Mouse (Mus musculus): ENCODE measurements around the gene Wdr86. TPM values are rescaled to one million over a fixed set of nuclear protein-coding genes. Genes with fewer than 3 reads are reported as not detected.
A peak's percentile ranks its signal among the peaks of the same experiment; 100 is the strongest.
"Not testable (repeated sequence)": the region's sequence is repeated elsewhere in the genome, so short reads cannot be mapped to it uniquely, and the experiment has no call there.

Wdr86 gene
- polyA plus RNA-seq (2015; fragmentation: Nextera tagmentation; extraction: Ambion mirVana), result 31.3 and 35.9 TPM in 2 replicates

- WGBS, result 0% methylated on average over 23 of the region's 23 CpGs
Measured at GRCm38 (mm10) chr5:24730488-24730871, at the start of gene Wdr86. Gene Wdr86 (minus strand): TSS chr5:24730727.

GRCm38 (mm10) chr5:24779881-24780512, 49.5 kb upstream of the Wdr86 start:
- Histone ChIP-seq H3K4me1 (0 out of 2 replicates have a peak, but pooled peaks cover 8% of the 10 kb centered on the region), H3K36me3 (no peaks in the 10 kb centered on the region), H3K27ac (replicated peaks) (no peak overlapping the region), H3K4me2 (replicated peaks) (0 out of 2 replicates have a peak overlapping the region, but pooled peaks have one; percentile 23), H3K4me3 (replicated peaks) (no peak overlapping the region), H3K27me3 (0 out of 2 replicates have a peak, but pooled peaks cover 4% of the 10 kb centered on the region), H3K9me3 (replicated peaks) (no peaks in the 10 kb centered on the region), H3K9ac (no peak overlapping the region)
- ATAC-seq (ENCODE audit: insufficient number of reproducible peaks, low FRiP score, low TSS enrichment, low read depth), result no peak
- 41% methylated on average over 15 of the region's 15 CpGs for WGBS

More at GRCm38 (mm10) chr5:24730488-24730871, at the start of gene Wdr86:
- ATAC-seq (ENCODE audit: insufficient number of reproducible peaks, low FRiP score, low TSS enrichment, low read depth), result peak; percentile 69
- H3K27me3 ChIP-seq, result no peaks in the 10 kb centered on the region
- peak within 1 kb of the TSS; percentile 91 for H3K4me2 ChIP-seq (replicated peaks)
- no peaks in the 10 kb centered on the region for H3K9me3 ChIP-seq (replicated peaks)
- H3K36me3 ChIP-seq, result no peaks in the 10 kb centered on the region
- H3K4me3 ChIP-seq (replicated peaks), result peak within 1 kb of the TSS; percentile 71
- H3K27ac ChIP-seq (replicated peaks), result peak within 1 kb of the TSS; percentile 87
- H3K9ac ChIP-seq, result peak within 1 kb of the TSS; percentile 65
- H3K4me1 ChIP-seq, result peaks cover 65% of the 10 kb centered on the region

- Histone ChIP-seq H3K9me3 (replicated peaks) (no peaks in the 10 kb centered on the region), H3K36me3 (no peaks in the 10 kb centered on the region), H3K4me1 (0 out of 2 replicates have a peak, but pooled peaks cover 8% of the 10 kb centered on the region)
Measured at GRCm38 (mm10) chr5:24779321-24779720, 48.8 kb upstream of the Wdr86 start.

DNA sequence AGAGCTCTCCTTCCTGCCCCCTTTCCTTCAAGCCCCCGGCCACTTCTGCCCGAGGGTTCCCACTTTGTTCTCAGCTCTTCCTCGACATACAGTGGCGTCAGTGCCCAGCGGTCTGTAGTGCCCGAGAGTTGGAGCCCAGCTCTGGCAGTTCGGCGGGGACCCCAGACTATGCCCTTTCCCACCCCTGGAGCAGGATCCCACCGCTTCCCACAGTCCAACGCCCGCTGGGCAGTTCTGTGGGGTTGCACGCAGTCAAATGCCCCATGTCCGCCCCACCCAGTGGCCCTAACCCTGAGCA, 48.3 kb upstream of the Wdr86 start:
- Histone ChIP-seq H3K4me2 (replicated peaks) (no peak overlapping the region), H3K27ac (replicated peaks) (no peak overlapping the region), H3K27me3 (0 out of 2 replicates have a peak, but pooled peaks cover 4% of the 10 kb centered on the region), H3K9me3 (replicated peaks) (no peaks in the 10 kb centered on the region), H3K4me3 (replicated peaks) (no peak overlapping the region), H3K36me3 (no peaks in the 10 kb centered on the region), H3K4me1 (0 out of 2 replicates have a peak, but pooled peaks cover 8% of the 10 kb centered on the region), H3K9ac (no peak overlapping the region)
- ATAC-seq (ENCODE audit: insufficient number of reproducible peaks, low FRiP score, low TSS enrichment, low read depth), result no peak
- 39% methylated on average over 13 of the region's 13 CpGs for WGBS

More at GRCm38 (mm10) chr5:24779321-24779720, 48.8 kb upstream of the Wdr86 start:
- no peak overlapping the region for H3K9ac ChIP-seq
- H3K4me3 ChIP-seq (replicated peaks), result no peak overlapping the region
- no peak for ATAC-seq (ENCODE audit: insufficient number of reproducible peaks, low FRiP score, low TSS enrichment, low read depth)
- no peak overlapping the region for H3K27ac ChIP-seq (replicated peaks)
- H3K4me2 ChIP-seq (replicated peaks), result no peak overlapping the region
- 0 out of 2 replicates have a peak, but pooled peaks cover 4% of the 10 kb centered on the region for H3K27me3 ChIP-seq

DNA sequence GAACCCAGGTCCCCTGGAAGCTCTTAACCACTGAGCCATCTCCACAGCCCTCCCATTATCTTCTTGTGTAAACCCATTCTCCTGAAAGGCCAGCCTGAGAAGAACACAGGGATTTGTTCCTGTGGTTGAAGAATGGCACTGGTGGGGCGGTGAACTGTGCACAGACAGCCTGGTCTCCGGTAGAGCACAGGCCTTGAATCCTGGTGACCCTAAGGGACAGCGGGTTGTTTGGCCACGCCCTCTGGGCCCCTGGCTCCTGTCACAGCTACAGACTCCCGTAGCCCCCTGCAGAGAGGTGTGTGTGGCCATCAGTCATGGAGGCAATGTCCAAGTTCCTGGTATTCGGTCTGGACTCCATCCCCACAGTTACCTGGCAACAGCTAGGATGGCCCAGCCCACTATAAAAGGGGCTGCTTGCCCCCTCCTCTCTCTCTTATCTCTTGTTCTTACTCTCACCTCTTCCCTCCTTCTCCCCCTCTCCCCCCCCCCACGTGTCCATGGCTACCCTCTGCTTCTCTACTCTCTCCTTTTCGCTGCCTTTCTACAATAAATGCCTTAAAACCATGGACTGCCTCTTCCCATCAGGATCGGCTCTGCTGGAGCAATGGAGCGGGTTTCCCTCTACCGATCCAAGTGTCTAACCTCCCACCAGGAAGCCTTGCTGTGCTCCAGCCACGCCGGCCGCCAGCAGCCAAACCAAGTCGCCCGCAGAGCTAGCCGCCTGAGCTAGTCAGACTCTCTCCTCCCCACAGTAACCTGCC, 47.7 kb upstream of the Wdr86 start:
- Histone ChIP-seq H3K9me3 (replicated peaks) (no peaks in the 10 kb centered on the region), H3K4me2 (replicated peaks) (no peak overlapping the region)
- WGBS, result 29% methylated on average over 17 of the region's 17 CpGs

DNA sequence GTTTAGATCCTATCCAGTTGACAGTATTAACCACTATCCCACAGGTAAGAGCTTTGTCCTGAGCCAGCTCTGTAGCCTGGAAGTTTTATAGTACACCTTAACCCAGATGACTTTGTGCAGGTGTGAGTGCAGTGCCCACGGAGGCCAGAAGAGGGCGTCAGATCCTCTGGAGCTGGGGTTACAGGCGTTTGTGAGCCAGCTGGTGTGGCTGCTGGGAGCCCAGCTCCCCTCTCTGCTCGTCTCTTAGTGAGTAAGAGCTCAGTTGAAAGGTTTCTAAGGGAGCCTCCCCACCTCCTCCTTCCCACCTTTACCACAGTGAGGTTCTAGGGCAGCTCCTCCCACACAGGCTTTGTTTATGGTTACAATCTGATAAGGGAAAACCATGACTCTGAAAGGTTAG, 46.2 kb upstream of the Wdr86 start:
- H3K27me3 ChIP-seq, result 0 out of 2 replicates have a peak, but pooled peaks cover 4% of the 10 kb centered on the region
- no peak overlapping the region for H3K27ac ChIP-seq (replicated peaks)
- H3K4me2 ChIP-seq (replicated peaks), result no peak overlapping the region
- no peaks in the 10 kb centered on the region for H3K36me3 ChIP-seq
- ATAC-seq (ENCODE audit: insufficient number of reproducible peaks, low FRiP score, low TSS enrichment, low read depth), result no peak
- 0 out of 2 replicates have a peak, but pooled peaks cover 8% of the 10 kb centered on the region for H3K4me1 ChIP-seq
- no peak overlapping the region for H3K4me3 ChIP-seq (replicated peaks)
- no peaks in the 10 kb centered on the region for H3K9me3 ChIP-seq (replicated peaks)
- H3K9ac ChIP-seq, result no peak overlapping the region
- 70% methylated on average over 4 of the region's 4 CpGs for WGBS

More for the DNA sequence above, 47.7 kb upstream of the Wdr86 start:
- H3K4me1 ChIP-seq, result 0 out of 2 replicates have a peak, but pooled peaks cover 8% of the 10 kb centered on the region
- H3K9ac ChIP-seq, result no peak overlapping the region
- H3K4me3 ChIP-seq (replicated peaks), result no peak overlapping the region
- 0 out of 2 replicates have a peak, but pooled peaks cover 4% of the 10 kb centered on the region for H3K27me3 ChIP-seq
- no peak overlapping the region for H3K27ac ChIP-seq (replicated peaks)
- H3K36me3 ChIP-seq, result no peaks in the 10 kb centered on the region
- ATAC-seq (ENCODE audit: insufficient number of reproducible peaks, low FRiP score, low TSS enrichment, low read depth), result no peak

DNA sequence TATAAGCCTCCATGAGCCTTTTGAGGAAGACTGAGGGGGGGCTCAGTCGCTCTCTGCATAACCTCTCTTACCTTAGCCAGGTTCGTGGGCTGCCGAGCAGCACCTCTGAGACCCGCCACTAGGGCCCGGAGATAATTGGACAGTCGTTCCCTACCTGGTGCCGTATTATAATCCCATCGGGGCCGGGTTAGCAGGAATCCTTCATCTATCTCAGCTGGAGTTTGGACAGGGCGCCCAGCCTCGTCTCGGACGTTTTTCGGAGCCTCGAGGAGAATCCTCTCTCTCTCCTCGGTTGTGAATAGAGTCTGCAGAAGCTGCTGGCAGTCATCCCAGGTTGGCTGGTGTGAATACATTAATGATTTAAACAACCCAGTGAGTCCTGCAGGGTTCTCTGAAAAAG, 44.0 kb upstream of the Wdr86 start:
- H3K36me3 ChIP-seq; ATAC-seq (ENCODE audit: insufficient number of reproducible peaks, low FRiP score, low TSS enrichment, low read depth); H3K4me2 ChIP-seq (replicated peaks); H3K4me1 ChIP-seq; H3K9ac ChIP-seq; H3K27ac ChIP-seq (replicated peaks); H3K9me3 ChIP-seq (replicated peaks); H3K27me3 ChIP-seq; H3K4me3 ChIP-seq (replicated peaks): not testable (repeated sequence)
- WGBS, result 89% methylated on average over 16 of the region's 16 CpGs

DNA sequence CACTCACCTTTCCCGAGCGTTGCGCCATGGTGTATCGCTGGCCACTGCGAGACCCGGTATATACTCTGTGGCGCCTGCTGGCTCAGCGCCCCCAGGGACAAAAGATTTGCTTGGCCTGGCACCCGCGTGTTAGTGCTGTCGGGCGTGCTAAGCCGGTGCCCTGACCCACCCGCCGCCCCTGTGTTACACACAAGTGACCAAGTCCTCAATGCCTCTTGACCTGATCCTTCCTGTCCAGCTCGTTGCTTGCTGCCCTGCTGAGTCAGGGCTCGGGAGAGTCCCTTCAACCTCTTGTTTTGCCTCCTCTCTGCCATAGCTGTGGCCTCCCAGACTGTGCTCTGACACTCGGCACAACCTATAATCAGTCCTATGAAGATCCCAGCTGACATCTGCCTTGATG, 27.3 kb upstream of the Wdr86 start, which contains the start of gene Crygn:
Gene Crygn, minus strand, starts transcription at position 193 of the 400 bp plus-strand sequence.
- Histone ChIP-seq H3K36me3 (no peaks in the 10 kb centered on the region), H3K4me1 (peaks cover 10% of the 10 kb centered on the region; the same call in 1 of the 2 replicates), H3K9me3 (replicated peaks) (no peaks in the 10 kb centered on the region), H3K27ac (replicated peaks) (no peak within 1 kb of the TSS), H3K4me3 (replicated peaks) (no peak within 1 kb of the TSS), H3K9ac (no peak within 1 kb of the TSS), H3K27me3 (no peaks in the 10 kb centered on the region), H3K4me2 (replicated peaks) (no peak within 1 kb of the TSS)
- 34% methylated on average over 18 of the region's 18 CpGs for WGBS
- no peak for ATAC-seq (ENCODE audit: insufficient number of reproducible peaks, low FRiP score, low TSS enrichment, low read depth)

- Histone ChIP-seq H3K4me2 (replicated peaks) (no peak overlapping the region), H3K9ac (no peak overlapping the region), H3K4me3 (replicated peaks) (no peak overlapping the region), H3K27ac (replicated peaks) (no peak overlapping the region), H3K9me3 (replicated peaks) (no peaks in the 10 kb centered on the region), H3K4me1 (peaks cover 18% of the 10 kb centered on the region), H3K36me3 (no peaks in the 10 kb centered on the region), H3K27me3 (no peaks in the 10 kb centered on the region)
- 41% methylated on average over 3 of the region's 3 CpGs for WGBS
- no peak for ATAC-seq (ENCODE audit: insufficient number of reproducible peaks, low FRiP score, low TSS enrichment, low read depth)
Measured at GRCm38 (mm10) chr5:24756931-24757330, 26.4 kb upstream of the Wdr86 start.

GRCm38 (mm10) chr5:24752175-24752498, 21.6 kb upstream of the Wdr86 start:
- Histone ChIP-seq H3K27ac (replicated peaks) (peak overlapping the region; percentile 93), H3K4me2 (replicated peaks) (peak overlapping the region; percentile 86), H3K9me3 (replicated peaks) (no peaks in the 10 kb centered on the region), H3K9ac (no peak overlapping the region), H3K36me3 (no peaks in the 10 kb centered on the region), H3K4me1 (peaks cover 46% of the 10 kb centered on the region), H3K4me3 (replicated peaks) (peak overlapping the region; percentile 56), H3K27me3 (no peaks in the 10 kb centered on the region)
- no peak for ATAC-seq (ENCODE audit: insufficient number of reproducible peaks, low FRiP score, low TSS enrichment, low read depth)
- 2% methylated on average over 2 of the region's 2 CpGs for WGBS

- no peaks in the 10 kb centered on the region for H3K9me3 ChIP-seq (replicated peaks)
- no peaks in the 10 kb centered on the region for H3K36me3 ChIP-seq
- no peaks in the 10 kb centered on the region for H3K27me3 ChIP-seq
- peak overlapping the region; percentile 72 for H3K9ac ChIP-seq
- WGBS, result 1% methylated on average over 25 of the region's 25 CpGs
- H3K4me1 ChIP-seq, result peaks cover 50% of the 10 kb centered on the region
- peak overlapping the region; percentile 86 for H3K4me2 ChIP-seq (replicated peaks)
- H3K4me3 ChIP-seq (replicated peaks), result peak overlapping the region; percentile 56
- peak overlapping the region; percentile 93 for H3K27ac ChIP-seq (replicated peaks)
- peak; percentile 68 for ATAC-seq (ENCODE audit: insufficient number of reproducible peaks, low FRiP score, low TSS enrichment, low read depth)
Measured at GRCm38 (mm10) chr5:24751305-24752174, 21.0 kb upstream of the Wdr86 start.

Measured in embryonic facial prominence, embryonic 15.5 days (tissue).